Comparison of ENCODE assay signal across 19 mouse cellular contexts in the genomic region with DNA sequence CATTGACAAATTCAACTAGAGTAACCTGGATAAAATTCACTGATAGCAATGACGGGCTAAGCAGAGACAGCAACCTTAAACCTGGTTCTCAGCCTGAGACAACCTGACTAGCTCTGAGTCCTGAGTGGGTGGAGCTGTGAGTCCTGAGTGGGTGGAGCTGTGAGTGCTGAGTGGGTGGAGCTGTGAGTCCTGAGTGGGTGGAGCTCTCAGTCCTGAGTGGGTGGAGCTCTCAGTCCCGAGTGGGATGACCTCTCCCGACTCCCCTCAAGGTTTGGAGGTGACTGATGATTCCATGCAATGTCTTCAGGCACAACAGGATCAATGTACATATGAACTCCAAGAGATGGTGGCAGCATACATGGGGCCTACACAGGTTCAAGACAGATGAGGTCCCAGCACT. TPM values are rescaled to one million over a fixed set of nuclear protein-coding genes. Genes with fewer than 3 reads are reported as not detected.
DNase-seq lines count a peak whose midpoint lies in the region; ATAC-seq and TF ChIP-seq lines count a peak whose summit lies in the region.
"Had no signal": no experiment of that assay in that cellular context is flagged by ENCODE, and none has a peak within 500 bp of the region (broad histone marks: within the 10 kb centered on the region; RNA-seq: fewer than 3 reads in every experiment).

No protein-coding gene starts in this region.

- peaks cover 3% of the 10 kb centered on the region; the same call in 1 of the 2 replicates for H3K36me3 ChIP-seq in heart, embryonic 11.5 days (ENCODE audit: control insufficient read depth, insufficient read depth, low read length)
- H3K36me3 ChIP-seq in liver, embryonic 12.5 days: peaks cover 53% of the 10 kb centered on the region
- H3K36me3 ChIP-seq in thymus, adult 2 months (ENCODE audit: control insufficient read depth, insufficient read depth, low read length): no peaks in the 10 kb centered on the region
- H3K36me3 ChIP-seq: embryonic facial prominence, embryonic 12.5 days; hindbrain, embryonic 15.5 days; intestine, embryonic 15.5 days had no signal

- no peak overlapping the region for H3K4me2 ChIP-seq in heart, embryonic 11.5 days
- peak overlapping the region; percentile 62 for H3K4me2 ChIP-seq in liver, embryonic 12.5 days
- H3K4me2 ChIP-seq: embryonic facial prominence, embryonic 12.5 days; hindbrain, embryonic 15.5 days; intestine, embryonic 15.5 days; lung, embryonic 14.5 days had no signal

- TF ChIP-seq POLR2A in thymus, adult 2 months (IDR thresholded peaks at IDR 0.05; ENCODE audit: control insufficient read depth, extremely low read depth, insufficient read depth, low read length, poor library complexity): no peak

- H3K9ac ChIP-seq in heart, embryonic 11.5 days (ENCODE audit: low read depth, low read length): no peak overlapping the region
- no peak overlapping the region for H3K9ac ChIP-seq in liver, embryonic 12.5 days
- H3K9ac ChIP-seq: embryonic facial prominence, embryonic 12.5 days; hindbrain, embryonic 15.5 days; intestine, embryonic 15.5 days; lung, embryonic 14.5 days had no signal

- H3K27me3 ChIP-seq in heart, embryonic 11.5 days (ENCODE audit: control insufficient read depth, insufficient read depth, low read length): no peaks in the 10 kb centered on the region
- H3K27me3 ChIP-seq in liver, embryonic 12.5 days (replicated peaks): no peaks in the 10 kb centered on the region
- H3K27me3 ChIP-seq in thymus, adult 2 months (ENCODE audit: control insufficient read depth, insufficient read depth, low read length): no peaks in the 10 kb centered on the region
- H3K27me3 ChIP-seq: embryonic facial prominence, embryonic 12.5 days; hindbrain, embryonic 15.5 days; intestine, embryonic 15.5 days had no signal

- intact Hi-C loops in heart, postnatal 25 days (cut with DNase I): no loop called here

- peaks cover 9% of the 10 kb centered on the region; the same call in 1 of the 2 replicates for H3K4me1 ChIP-seq in heart, embryonic 11.5 days (ENCODE audit: control insufficient read depth, insufficient read depth, low read length)
- peaks cover 37% of the 10 kb centered on the region for H3K4me1 ChIP-seq in liver, embryonic 12.5 days
- peaks cover 12% of the 10 kb centered on the region for H3K4me1 ChIP-seq in thymus, adult 2 months (replicated peaks; ENCODE audit: control insufficient read depth, insufficient read depth, low read length)
- H3K4me1 ChIP-seq: embryonic facial prominence, embryonic 12.5 days; hindbrain, embryonic 15.5 days; intestine, embryonic 15.5 days had no signal

- H3K9me3 ChIP-seq in heart, embryonic 11.5 days (replicated peaks; ENCODE audit: control insufficient read depth, low read length): no peaks in the 10 kb centered on the region
- no peaks in the 10 kb centered on the region for H3K9me3 ChIP-seq in liver, embryonic 12.5 days (replicated peaks)
- H3K9me3 ChIP-seq: embryonic facial prominence, embryonic 12.5 days; hindbrain, embryonic 15.5 days; intestine, embryonic 15.5 days had no signal

- WGBS in heart, embryonic 11.5 days (ENCODE audit: insufficient replicate concordance): 90% methylated on average over 3 of the region's 3 CpGs
- 68% methylated on average over 3 of the region's 3 CpGs for WGBS in liver, embryonic 12.5 days (ENCODE audit: insufficient replicate concordance)
- WGBS in thymus, adult 2 months: 95% methylated on average over 3 of the region's 3 CpGs

- DNase-seq in heart, postnatal 25 days (ENCODE audit: low spot score): no peak
- DNase-seq in R1 (ENCODE audit: low read depth, low spot score): peak; percentile 71
- DNase-seq in thymus, adult 2 months: no peak
- DNase-seq in cerebellum, adult 11-12 months: no peak
- DNase-seq: adrenal gland, adult 8-10 months; cerebellum, adult 9-11 months; heart, postnatal 10 days; kidney, postnatal 4 days; lung, embryonic 14.5 days; lung, postnatal 36 days; right cerebral cortex, postnatal 4 days had no signal

- no peak overlapping the region for H3K4me3 ChIP-seq in heart, embryonic 11.5 days (ENCODE audit: low read depth, low read length)
- no peak overlapping the region for H3K4me3 ChIP-seq in liver, embryonic 12.5 days
- no peak overlapping the region for H3K4me3 ChIP-seq in thymus, adult 2 months (ENCODE audit: control insufficient read depth, insufficient read depth, low read length)
- H3K4me3 ChIP-seq: embryonic facial prominence, embryonic 12.5 days; hindbrain, embryonic 15.5 days; intestine, embryonic 15.5 days had no signal

- ATAC-seq in heart, embryonic 11.5 days (replicated peaks; ENCODE audit: insufficient number of reproducible peaks, low FRiP score, low TSS enrichment): peak; percentile 58; the same call in 1 of the 2 replicates
- ATAC-seq in liver, embryonic 12.5 days: peak; percentile 59
- ATAC-seq in monocyte, adult 5-6 weeks (replicated peaks; ENCODE audit: insufficient number of reproducible peaks, low FRiP score, low TSS enrichment, poor library complexity, severe bottlenecking): 0 out of 2 replicates have a peak, but pooled peaks have one; percentile 40
- ATAC-seq in cerebellum, adult (ENCODE audit: insufficient number of reproducible peaks, low FRiP score, low TSS enrichment): no peak
- ATAC-seq: forebrain, embryonic 16.5 days; intestine, embryonic 15.5 days had no signal

- no peak for TF ChIP-seq CTCF in thymus, adult 2 months (IDR thresholded peaks at IDR 0.05; ENCODE audit: borderline replicate concordance, control insufficient read depth, extremely low read depth, insufficient read depth, low read length, poor library complexity)

- no peak overlapping the region for H3K27ac ChIP-seq in heart, embryonic 11.5 days (ENCODE audit: low read depth, low read length)
- peak overlapping the region; percentile 61 for H3K27ac ChIP-seq in liver, embryonic 12.5 days
- no peak overlapping the region for H3K27ac ChIP-seq in thymus, adult 2 months (ENCODE audit: control insufficient read depth, insufficient read depth, low read length)
- H3K27ac ChIP-seq: embryonic facial prominence, embryonic 12.5 days; hindbrain, embryonic 15.5 days; intestine, embryonic 15.5 days had no signal

RNA-seq across cellular contexts. Expression of gene Polr3g, which starts 21.2 kb away (rescaled TPM):
- 22.5 and 26.2 TPM in 2 replicates for polyA plus RNA-seq in heart, embryonic 11.5 days (2014; fragmentation: Nextera tagmentation; extraction: Ambion mirVana)
- 1 to 10 TPM; 1.9 to 2.5 TPM for total RNA-seq in heart, postnatal 25 days (2021)
- polyA plus RNA-seq in liver, embryonic 12.5 days (2016; fragmentation: Nextera tagmentation; extraction: Ambion mirVana): 16.9 and 19.1 TPM in 2 replicates
- 3.7 to 20.3 TPM (median 12.0 TPM) in 3 replicates for total RNA-seq in monocyte, adult 5-6 weeks (2017)
- 6.3 and 6.7 TPM in 2 replicates for polyA plus RNA-seq in thymus, adult 2 months (2012; rRNA removed)

RNA-seq across cellular contexts. Expression of gene Mblac2, which starts 21.6 kb away (rescaled TPM):
- 6.1 and 6.6 TPM in 2 replicates for polyA plus RNA-seq in heart, embryonic 11.5 days (2014; fragmentation: Nextera tagmentation; extraction: Ambion mirVana)
- total RNA-seq in heart, postnatal 25 days (2021): 1 to 10 TPM; 2.5 to 3.1 TPM
- polyA plus RNA-seq in liver, embryonic 12.5 days (2016; fragmentation: Nextera tagmentation; extraction: Ambion mirVana): 2.8 and 3.0 TPM in 2 replicates
- 1.6 to 4.1 TPM (median 2.7 TPM) in 3 replicates for total RNA-seq in monocyte, adult 5-6 weeks (2017)
- 3.8 and 4.2 TPM in 2 replicates for polyA plus RNA-seq in thymus, adult 2 months (2012; rRNA removed)

RNA-seq across cellular contexts. Expression of gene Lysmd3, which starts 32.1 kb away (rescaled TPM):
- polyA plus RNA-seq in heart, embryonic 11.5 days (2014; fragmentation: Nextera tagmentation; extraction: Ambion mirVana): 24.6 and 27.3 TPM in 2 replicates
- total RNA-seq in heart, postnatal 25 days (2021): 10 to 100 TPM; 17.4 to 17.9 TPM
- 17.7 and 19.5 TPM in 2 replicates for polyA plus RNA-seq in liver, embryonic 12.5 days (2016; fragmentation: Nextera tagmentation; extraction: Ambion mirVana)
- total RNA-seq in monocyte, adult 5-6 weeks (2017): 52.9 to 67.6 TPM (median 55.5 TPM) in 3 replicates
- polyA plus RNA-seq in thymus, adult 2 months (2012; rRNA removed): 11.1 and 13.7 TPM in 2 replicates

RNA-seq across cellular contexts. Expression of gene Adgrv1, which starts 56.6 kb away (rescaled TPM):
- 1.1 and 1.8 TPM in 2 replicates for polyA plus RNA-seq in heart, embryonic 11.5 days (2014; fragmentation: Nextera tagmentation; extraction: Ambion mirVana)
- under 1 TPM; 0.13 to 0.17 TPM for total RNA-seq in heart, postnatal 25 days (2021)
- polyA plus RNA-seq in liver, embryonic 12.5 days (2016; fragmentation: Nextera tagmentation; extraction: Ambion mirVana): 0.30 and 0.31 TPM in 2 replicates
- 0.38 to 0.97 TPM in 2 of 3 replicates, not detected in the other for total RNA-seq in monocyte, adult 5-6 weeks (2017)
- polyA plus RNA-seq in thymus, adult 2 months (2012; rRNA removed): 0.24 and 0.27 TPM in 2 replicates
